Mouse (Mus musculus) intestine, embryonic 16.5 days (tissue): ENCODE results near the gene Gm20662. TPM values are rescaled to one million over a fixed set of nuclear protein-coding genes. Genes with fewer than 3 reads are reported as not detected.

Source experiments
- ATAC-seq: fragments of 200-750 bp; cut with Nextera tagmentation; 2 replicates; pipeline ENCODE4 v1.8.0; 2017; ENCODE audit warnings: moderate TSS enrichment, moderate library complexity
- H3K27ac ChIP-seq: fragments of 300-500 bp; sonication (generic); 2 replicates; pipeline ENCODE4 v1.5.1; 2014; ENCODE audit warnings: mild to moderate bottlenecking, low read length
- H3K27me3 ChIP-seq: fragments of 300-500 bp; sonication (generic); replicated peaks from 2 replicates; pipeline ENCODE4 v1.6.1; 2014; ENCODE audit warnings: low read length, control low read depth, mixed read lengths; ENCODE audit not compliant: control insufficient read depth, insufficient read depth
- H3K36me3 ChIP-seq: fragments of 300-500 bp; sonication (generic); 2 replicates; pipeline ENCODE4 v1.6.1; 2014; ENCODE audit warnings: low read length, control low read depth; ENCODE audit not compliant: control insufficient read depth, insufficient read depth
- H3K4me1 ChIP-seq: fragments of 300-500 bp; sonication (generic); 2 replicates; pipeline ENCODE4 v1.6.1; 2014; ENCODE audit warnings: low read length, control low read depth, mixed read lengths; ENCODE audit not compliant: control insufficient read depth, insufficient read depth
- H3K4me2 ChIP-seq: fragments of 300-500 bp; sonication (generic); 2 replicates; pipeline ENCODE4 v1.6.1; 2014; ENCODE audit warnings: low read depth, low read length, control low read depth
- H3K4me3 ChIP-seq: fragments of 300-500 bp; sonication (generic); 2 replicates; pipeline ENCODE4 v1.5.1; 2014; ENCODE audit warnings: mild to moderate bottlenecking, low read length
- H3K9ac ChIP-seq: fragments of 300-500 bp; sonication (generic); 2 replicates; pipeline ENCODE4 v1.6.1; 2014; ENCODE audit warnings: low read depth, low read length
- H3K9me3 ChIP-seq: fragments of 300-500 bp; sonication (generic); 2 replicates; pipeline ENCODE4 v1.6.1; 2016; ENCODE audit warnings: low read length, control low read depth; ENCODE audit not compliant: control insufficient read depth
- WGBS: fragments of 180-500 bp; shearing (Covaris S2); extraction: QIAGEN DNeasy Blood & Tissue Kit; methylation state at CpG from one replicate; pipeline ENCODE4 v1.1.7; 2014; 5-methylcytosine and 5-hydroxymethylcytosine counted together
- polyA plus RNA-seq: library from polyadenylated mRNA; unstranded; fragments of >200 nt; fragmentation: Nextera tagmentation; extraction: Ambion mirVana; gene quantifications from 2 replicates; pipeline ENCODE4 v1.2.1, GENCODE M21; 2015

The Gm20662 gene
- polyA plus RNA-seq, result 0.07 and 0.54 TPM in 2 replicates

- Histone ChIP-seq H3K4me2 (no peak within 1 kb of the TSS), H3K27me3 (no peaks in the 10 kb centered on the region), H3K9me3 (no peaks in the 10 kb centered on the region), H3K27ac (no peak within 1 kb of the TSS), H3K4me3 (no peak within 1 kb of the TSS), H3K9ac (no peak within 1 kb of the TSS), H3K36me3 (no peaks in the 10 kb centered on the region), H3K4me1 (no peaks in the 10 kb centered on the region)
- no peak for ATAC-seq
- WGBS, result 89% methylated on average over 5 of the region's 5 CpGs
Measured at GRCm38 (mm10) chr9:107996049-107996448, at the start of gene Gm20662. TSS of gene Gm20662 (plus strand) at chr9:107996349.

GRCm38 (mm10) chr9:107947241-107948194 is 48.6 kb upstream of the Gm20662 start:
- H3K4me3 ChIP-seq, result no peak overlapping the region
- 88% methylated on average over 31 of the region's 31 CpGs for WGBS
- no peaks in the 10 kb centered on the region for H3K27me3 ChIP-seq
- no peak overlapping the region for H3K27ac ChIP-seq
- H3K9ac ChIP-seq, result 0 out of 2 replicates have a peak overlapping the region, but pooled peaks have one; percentile 6
- peaks cover 6% of the 10 kb centered on the region for H3K4me1 ChIP-seq
- no peaks in the 10 kb centered on the region for H3K9me3 ChIP-seq
- no peaks in the 10 kb centered on the region for H3K36me3 ChIP-seq
- no peak overlapping the region for H3K4me2 ChIP-seq
- no peak for ATAC-seq

- H3K4me3 ChIP-seq, result no peak overlapping the region
- H3K4me1 ChIP-seq, result peaks cover 6% of the 10 kb centered on the region
- no peak for ATAC-seq
- H3K9ac ChIP-seq, result no peak overlapping the region
- H3K27me3 ChIP-seq, result no peaks in the 10 kb centered on the region
- no peaks in the 10 kb centered on the region for H3K9me3 ChIP-seq
- no peaks in the 10 kb centered on the region for H3K36me3 ChIP-seq
- no peak overlapping the region for H3K27ac ChIP-seq
- 83% methylated on average over 13 of the region's 13 CpGs for WGBS
- H3K4me2 ChIP-seq, result no peak overlapping the region
Measured at GRCm38 (mm10) chr9:107949184-107949921, 46.8 kb upstream of the Gm20662 start.

GRCm38 (mm10) chr9:107949922-107950235 is 46.3 kb upstream of the Gm20662 start, which contains the start of gene Traip:
TSS of gene Traip (plus strand) at chr9:107950136.
- 90% methylated on average over 10 of the region's 10 CpGs for WGBS
- Histone ChIP-seq H3K9me3 (no peaks in the 10 kb centered on the region), H3K9ac (peak within 1 kb of the TSS; percentile 73), H3K4me1 (peaks cover 6% of the 10 kb centered on the region), H3K36me3 (no peaks in the 10 kb centered on the region), H3K27ac (peak within 1 kb of the TSS; percentile 62; the same call in 1 of the 2 replicates), H3K4me2 (peak within 1 kb of the TSS; percentile 62), H3K27me3 (no peaks in the 10 kb centered on the region), H3K4me3 (peak within 1 kb of the TSS; percentile 65)
- ATAC-seq, result no peak

- H3K4me2 ChIP-seq, result peak overlapping the region; percentile 62
- peaks cover 6% of the 10 kb centered on the region for H3K4me1 ChIP-seq
- H3K4me3 ChIP-seq, result peak overlapping the region; percentile 65
- ATAC-seq, result peak; percentile 96
- H3K36me3 ChIP-seq, result no peaks in the 10 kb centered on the region
- WGBS, result 13% methylated on average over 45 of the region's 45 CpGs
- peak overlapping the region; percentile 73 for H3K9ac ChIP-seq
- no peaks in the 10 kb centered on the region for H3K9me3 ChIP-seq
- H3K27me3 ChIP-seq, result no peaks in the 10 kb centered on the region
- H3K27ac ChIP-seq, result peak overlapping the region; percentile 62; the same call in 1 of the 2 replicates
Measured at GRCm38 (mm10) chr9:107950460-107951355, 45.4 kb upstream of the Gm20662 start.

GRCm38 (mm10) chr9:107955613-107956289 is 40.4 kb upstream of the Gm20662 start:
- no peaks in the 10 kb centered on the region for H3K9me3 ChIP-seq
- no peak for ATAC-seq
- no peaks in the 10 kb centered on the region for H3K27me3 ChIP-seq
- H3K36me3 ChIP-seq, result peaks cover 2% of the 10 kb centered on the region; the same call in 1 of the 2 replicates
- H3K4me3 ChIP-seq, result no peak overlapping the region
- H3K9ac ChIP-seq, result no peak overlapping the region
- 73% methylated on average over 6 of the region's 6 CpGs for WGBS
- peaks cover 6% of the 10 kb centered on the region for H3K4me1 ChIP-seq
- no peak overlapping the region for H3K4me2 ChIP-seq
- H3K27ac ChIP-seq, result no peak overlapping the region

GRCm38 (mm10) chr9:107957141-107957540 is 39.0 kb upstream of the Gm20662 start:
- Histone ChIP-seq H3K9ac (no peak overlapping the region), H3K36me3 (peaks cover 2% of the 10 kb centered on the region; the same call in 1 of the 2 replicates), H3K4me2 (no peak overlapping the region), H3K4me3 (no peak overlapping the region), H3K27me3 (no peaks in the 10 kb centered on the region), H3K4me1 (peaks cover 3% of the 10 kb centered on the region; the same call in 1 of the 2 replicates), H3K27ac (no peak overlapping the region), H3K9me3 (no peaks in the 10 kb centered on the region)
- no peak for ATAC-seq
- WGBS, result 58% methylated on average over 6 of the region's 6 CpGs

- Histone ChIP-seq H3K27me3 (no peaks in the 10 kb centered on the region), H3K9me3 (no peaks in the 10 kb centered on the region), H3K27ac (no peak overlapping the region), H3K4me1 (peaks cover 3% of the 10 kb centered on the region; the same call in 1 of the 2 replicates), H3K4me2 (no peak overlapping the region), H3K36me3 (peaks cover 2% of the 10 kb centered on the region; the same call in 1 of the 2 replicates), H3K4me3 (no peak overlapping the region), H3K9ac (no peak overlapping the region)
- 60% methylated on average over 6 of the region's 6 CpGs for WGBS
- no peak for ATAC-seq
Measured at GRCm38 (mm10) chr9:107959896-107960295, 36.3 kb upstream of the Gm20662 start.
